Mouse (Mus musculus): ENCODE data around the gene Platr17. TPM values are rescaled to one million over a fixed set of nuclear protein-coding genes. Genes with fewer than 3 reads are reported as not detected.

The Platr17 gene
- total and polyA plus RNA-seq, 3 experiments, result not detected

DNA sequence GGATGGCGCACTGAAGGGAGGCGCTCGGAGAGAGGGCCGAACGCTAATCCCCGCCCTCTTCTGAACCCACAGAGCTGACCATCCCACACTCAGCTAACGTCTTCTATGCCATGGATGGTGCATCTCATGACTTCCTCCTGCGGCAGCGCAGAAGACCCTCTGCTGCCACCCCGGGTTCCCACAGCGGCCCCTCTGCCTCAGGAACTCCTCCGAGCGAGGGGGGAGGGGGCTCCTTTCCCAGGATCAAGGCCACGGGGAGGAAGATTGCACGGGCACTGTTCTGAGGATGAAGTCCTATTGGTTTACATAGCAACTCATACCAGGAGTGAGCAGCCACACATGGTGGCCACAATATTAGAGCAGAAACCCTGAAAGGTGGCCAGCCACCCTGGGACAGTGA, 32.1 kb downstream of the Platr17 start:
- Histone ChIP-seq H3K27me3 (ENCODE audit: control insufficient read depth in 1 of 2, insufficient read depth in 2 of 2, low read length in 2 of 2) (no peaks in the 10 kb centered on the region), H3K27ac (ENCODE audit: control insufficient read depth, low read depth, low read length) (no peak overlapping the region), H3K9me3 (replicated peaks; ENCODE audit: insufficient read depth, low read length) (no peaks in the 10 kb centered on the region), H3K9ac (ENCODE audit: control insufficient read depth, low read depth, low read length, poor library complexity, severe bottlenecking) (no peak overlapping the region), H3K79me2 (ENCODE audit: control insufficient read depth, insufficient read depth, low read length, poor library complexity) (peaks cover 24% of the 10 kb centered on the region), H3K36me3 (ENCODE audit: control insufficient read depth in 1 of 2, insufficient read depth in 2 of 2, low read length in 2 of 2) (no peaks in the 10 kb centered on the region), H3K4me1 (ENCODE audit: control insufficient read depth in 1 of 2, insufficient read depth in 2 of 2, low read length in 2 of 2) (peaks cover 0 to 2% of the 10 kb centered on the region in 2 experiments; a peak in 2 of 4 replicates), H3K4me3 (ENCODE audit: control insufficient read depth in 1 of 2, insufficient read depth in 1 of 2, low read depth in 2 of 2, low read length in 2 of 2) (no peak overlapping the region)
- TF ChIP-seq UBTF (IDR thresholded peaks at IDR 0.05; ENCODE audit: borderline replicate concordance, insufficient read depth, low read depth, low read length), result no peak
- DNase-seq (ENCODE audit: low read depth, low spot score), result no peak

DNA sequence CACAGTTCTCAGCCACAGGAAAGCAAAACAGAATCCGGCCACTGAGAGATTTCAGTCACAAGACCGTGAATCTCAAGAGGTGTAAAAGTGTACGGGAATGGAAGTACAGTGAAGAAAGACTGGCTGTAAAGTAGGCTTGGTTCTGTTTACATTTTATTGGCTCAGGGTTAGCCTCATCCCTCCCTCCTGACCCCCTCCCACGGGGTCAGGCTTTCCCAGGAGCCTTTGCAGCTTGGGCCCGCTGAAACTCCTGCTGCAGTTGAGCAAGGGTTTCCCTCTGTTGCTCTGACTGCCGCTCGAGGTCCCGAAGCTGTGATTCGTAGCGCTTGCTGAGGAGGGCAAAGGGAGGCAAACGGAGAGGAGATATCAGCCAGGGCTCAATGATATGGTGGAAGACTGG, 33.8 kb downstream of the Platr17 start:
- Histone ChIP-seq H3K27ac (ENCODE audit: control insufficient read depth, low read depth, low read length) (no peak overlapping the region), H3K4me1 (ENCODE audit: control insufficient read depth in 1 of 2, insufficient read depth in 2 of 2, low read length in 2 of 2) (peaks cover 0 to 3% of the 10 kb centered on the region in 2 experiments; a peak in 2 of 4 replicates), H3K36me3 (ENCODE audit: control insufficient read depth in 1 of 2, insufficient read depth in 2 of 2, low read length in 2 of 2) (no peaks in the 10 kb centered on the region; a peak in 1 of 4 replicates), H3K79me2 (ENCODE audit: control insufficient read depth, insufficient read depth, low read length, poor library complexity) (peaks cover 27% of the 10 kb centered on the region), H3K9me3 (replicated peaks; ENCODE audit: insufficient read depth, low read length) (no peaks in the 10 kb centered on the region), H3K4me3 (ENCODE audit: control insufficient read depth in 1 of 2, insufficient read depth in 1 of 2, low read depth in 2 of 2, low read length in 2 of 2) (no peak overlapping the region), H3K9ac (ENCODE audit: control insufficient read depth, low read depth, low read length, poor library complexity, severe bottlenecking) (no peak overlapping the region), H3K27me3 (ENCODE audit: control insufficient read depth in 1 of 2, insufficient read depth in 2 of 2, low read length in 2 of 2) (no peaks in the 10 kb centered on the region)
- DNase-seq (ENCODE audit: low read depth, low spot score), result no peak
- TF ChIP-seq POLR2A (IDR thresholded peaks at IDR 0.05; ENCODE audit: control insufficient read depth in 1 of 2, insufficient read depth in 1 of 2, low read depth in 1 of 2, low read length in 2 of 2, poor library complexity in 1 of 2) (peak in 1 of 2 experiments; percentile 35; a peak in 1 of 4 replicates), POLR2AphosphoS5 (IDR thresholded peaks at IDR 0.05; ENCODE audit: borderline replicate concordance, low read depth, low read length) (no peak)

DNA sequence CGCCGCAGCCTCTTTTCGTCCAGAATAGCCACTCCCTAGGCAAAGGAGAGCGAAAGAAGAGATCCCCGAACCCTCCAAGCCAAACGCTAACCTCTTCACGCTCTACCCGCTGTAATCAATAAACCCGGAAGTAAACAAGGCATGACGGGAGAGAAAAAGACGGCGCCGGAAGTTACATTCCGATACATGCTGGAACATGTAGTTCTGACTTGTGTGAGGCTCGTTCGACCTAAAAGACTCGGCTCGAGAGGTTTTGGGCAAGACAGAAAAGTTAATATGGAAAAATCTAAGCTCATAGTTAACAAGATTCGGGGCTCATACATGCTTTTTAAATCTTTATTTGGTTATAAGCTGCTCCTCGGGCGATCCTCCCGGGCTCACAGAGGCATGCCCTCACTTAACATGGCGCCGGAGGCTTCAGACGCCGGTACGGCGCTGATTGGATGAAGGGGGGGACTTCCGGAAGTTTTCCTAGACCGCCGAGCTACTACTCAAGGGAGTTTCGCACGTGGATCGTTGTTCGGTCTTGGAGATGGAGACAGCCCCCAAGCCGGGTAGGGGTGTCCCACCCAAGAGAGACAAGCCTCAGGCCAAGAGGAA, 35.4 kb downstream of the Platr17 start, which contains the start of the genes Pfdn6 and Wdr46:
Pfdn6 (minus strand) TSS at position 138 of the 600 bp plus-strand sequence.
Wdr46 (plus strand) TSS at position 455 of the 600 bp plus-strand sequence.
- H3K27ac ChIP-seq (ENCODE audit: control insufficient read depth, low read depth, low read length), result peak within 1 kb of the TSS; percentile 82
- no peaks in the 10 kb centered on the region; a peak in 2 of 4 replicates for H3K36me3 ChIP-seq (ENCODE audit: control insufficient read depth in 1 of 2, insufficient read depth in 2 of 2, low read length in 2 of 2)
- 0 out of 2 replicates have a peak, but pooled peaks have one; percentile 9 for TF ChIP-seq BHLHE40 (IDR thresholded peaks at IDR 0.05; ENCODE audit: borderline replicate concordance, low read depth, low read length)
- TF ChIP-seq MAFK (IDR thresholded peaks at IDR 0.05; ENCODE audit: borderline replicate concordance, low read depth, low read length), result no peak
- no peak for TF ChIP-seq UBTF (IDR thresholded peaks at IDR 0.05; ENCODE audit: borderline replicate concordance, insufficient read depth, low read depth, low read length)
- peak; percentile 74; the same call in 1 of the 2 replicates for TF ChIP-seq POLR2AphosphoS2 (IDR thresholded peaks at IDR 0.05; ENCODE audit: low read length)
- no peak for TF ChIP-seq ZKSCAN1 (IDR thresholded peaks at IDR 0.05; ENCODE audit: low read depth, low read length)
- TF ChIP-seq CHD2 (IDR thresholded peaks at IDR 0.05; ENCODE audit: low read length), result peak; percentile 69
- TF ChIP-seq TAL1 (IDR thresholded peaks at IDR 0.05; ENCODE audit: low read length), result no peak
- TF ChIP-seq ZNF384 (IDR thresholded peaks at IDR 0.05; ENCODE audit: low read depth, low read length), result no peak
- peak; percentile 83; the same call in 1 of the 2 replicates for TF ChIP-seq MAZ (IDR thresholded peaks at IDR 0.05; ENCODE audit: low read depth, low read length)
- no peak for TF ChIP-seq ZMIZ1 (IDR thresholded peaks at IDR 0.05; ENCODE audit: low read depth, low read length)
- no peak for TF ChIP-seq CHD1 (IDR thresholded peaks at IDR 0.05; ENCODE audit: low read depth, low read length)
- TF ChIP-seq HCFC1 (IDR thresholded peaks at IDR 0.05; ENCODE audit: low read depth, low read length), result peak; percentile 97
- no peak for TF ChIP-seq RAD21 (IDR thresholded peaks at IDR 0.05; ENCODE audit: low read depth, low read length)
- TF ChIP-seq SIN3A (IDR thresholded peaks at IDR 0.05; ENCODE audit: low read length), result peak; percentile 99
- TF ChIP-seq POLR2AphosphoS5 (IDR thresholded peaks at IDR 0.05; ENCODE audit: borderline replicate concordance, low read depth, low read length), result no peak
- no peak for TF ChIP-seq MYB (IDR thresholded peaks at IDR 0.05; ENCODE audit: low read depth, low read length)
- peak; percentile 53 for TF ChIP-seq NELFE (IDR thresholded peaks at IDR 0.05; ENCODE audit: low read depth, low read length)
- peak; percentile 38; the same call in 1 of the 2 replicates for TF ChIP-seq TBP (IDR thresholded peaks at IDR 0.05; ENCODE audit: low read depth, low read length)
- TF ChIP-seq GABPA (IDR thresholded peaks at IDR 0.05; ENCODE audit: low read depth, low read length), result no peak
- TF ChIP-seq MEF2A (IDR thresholded peaks at IDR 0.05; ENCODE audit: extremely low read depth, insufficient replicate concordance, low read depth, low read length, poor library complexity, severe bottlenecking), result no peak
- TF ChIP-seq SMC3 (IDR thresholded peaks at IDR 0.05; ENCODE audit: low read depth, low read length), result no peak
- peak; percentile 99 for TF ChIP-seq MXI1 (IDR thresholded peaks at IDR 0.05; ENCODE audit: low read depth, low read length)
- 0 out of 2 replicates have a peak, but pooled peaks have one; percentile 29 for TF ChIP-seq GATA1 (IDR thresholded peaks at IDR 0.05; ENCODE audit: low read depth, low read length)
- TF ChIP-seq EP300 (IDR thresholded peaks at IDR 0.05; ENCODE audit: low read depth in 1 of 2, low read length in 2 of 2), result no peak

More for the DNA sequence above, 35.4 kb downstream of the Platr17 start, which contains the start of the genes Pfdn6 and Wdr46:
- Histone ChIP-seq H3K9ac (ENCODE audit: control insufficient read depth, low read depth, low read length, poor library complexity, severe bottlenecking) (peak within 1 kb of the TSS; percentile 84), H3K4me1 (ENCODE audit: control insufficient read depth in 1 of 2, insufficient read depth in 2 of 2, low read length in 2 of 2) (peaks cover 0 to 3% of the 10 kb centered on the region in 2 experiments; a peak in 2 of 4 replicates), H3K79me2 (ENCODE audit: control insufficient read depth, insufficient read depth, low read length, poor library complexity) (peaks cover 27% of the 10 kb centered on the region), H3K4me3 (ENCODE audit: control insufficient read depth in 1 of 2, insufficient read depth in 1 of 2, low read depth in 2 of 2, low read length in 2 of 2) (peak within 1 kb of the TSS; percentile 73 to 77), H3K9me3 (replicated peaks; ENCODE audit: insufficient read depth, low read length) (no peaks in the 10 kb centered on the region), H3K27me3 (ENCODE audit: control insufficient read depth in 1 of 2, insufficient read depth in 2 of 2, low read length in 2 of 2) (no peaks in the 10 kb centered on the region)
- peak; percentile 96 for DNase-seq (ENCODE audit: low read depth, low spot score)
